Mouse (Mus musculus) embryo, embryonic 9.5 days (tissue): ENCODE results near the gene Rilpl1.
"Not testable (repeated sequence)": the region's sequence is repeated elsewhere in the genome, so short reads cannot be mapped to it uniquely, and the experiment has no call there.

Experiments
- DNase-seq: peaks from one replicate; pipeline ENCODE4 v3.0.0-alpha.2; 2017; ENCODE audit errors: extremely low spot score

Rilpl1 gene

DNA sequence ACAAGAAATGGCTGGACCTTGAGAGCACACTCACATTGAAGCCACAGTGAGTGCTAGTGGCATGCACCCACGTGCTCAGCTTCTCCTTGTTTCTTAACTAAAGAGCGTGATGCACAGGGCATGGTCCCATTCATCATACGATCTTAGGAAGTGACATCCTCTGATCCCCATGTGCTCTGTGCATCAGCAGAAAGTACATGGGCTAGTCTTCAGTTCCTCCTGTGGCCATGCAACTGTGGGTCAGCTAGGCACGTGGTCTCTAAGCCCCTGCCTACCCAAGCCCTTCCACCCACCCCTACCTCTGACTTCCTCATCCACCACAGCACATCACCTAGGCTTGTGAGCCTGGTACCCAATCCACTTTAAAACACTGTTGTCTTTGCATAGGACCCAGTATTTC is 38.6 kb downstream of the Rilpl1 start:
- DNase-seq = no peak

DNA sequence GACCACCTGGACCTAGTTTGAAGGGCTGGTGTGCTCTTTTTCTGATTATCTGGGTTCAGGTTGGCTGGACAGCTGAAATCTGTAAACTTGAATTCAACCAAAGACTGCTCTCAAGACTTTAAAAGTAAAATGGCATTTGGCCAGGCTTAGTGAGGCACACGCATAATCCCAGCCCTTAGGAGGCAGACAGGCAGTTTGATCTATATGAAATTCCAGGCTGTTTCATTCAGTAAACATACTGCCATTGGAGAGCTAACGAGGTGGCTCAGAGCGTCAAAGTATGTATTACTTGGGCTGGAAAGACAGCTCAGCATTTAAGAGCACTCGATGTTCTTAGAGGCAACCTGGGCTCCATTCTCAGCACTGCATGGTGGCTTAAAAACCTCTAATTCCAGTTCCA is 39.5 kb downstream of the Rilpl1 start:
- no peak for DNase-seq

DNA sequence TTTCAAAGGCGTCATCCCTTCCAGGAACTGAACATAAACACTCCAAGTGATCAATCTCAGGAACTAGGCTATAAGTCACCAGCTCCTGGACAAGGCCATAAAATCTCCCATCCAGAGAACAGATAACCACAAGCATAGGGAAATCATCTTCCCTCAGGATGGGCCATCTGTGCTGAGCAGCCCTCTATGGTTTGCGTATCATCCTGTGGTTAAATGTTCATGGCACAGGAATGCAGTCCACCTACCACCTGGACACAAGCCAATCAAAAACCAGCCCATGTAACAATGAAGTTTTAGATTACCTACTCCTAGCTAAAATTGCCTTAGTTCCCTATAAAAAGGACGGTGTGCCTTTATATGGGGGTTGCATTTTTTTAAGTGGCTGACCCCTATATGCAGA is 42.3 kb downstream of the Rilpl1 start:
- DNase-seq = no peak

DNA sequence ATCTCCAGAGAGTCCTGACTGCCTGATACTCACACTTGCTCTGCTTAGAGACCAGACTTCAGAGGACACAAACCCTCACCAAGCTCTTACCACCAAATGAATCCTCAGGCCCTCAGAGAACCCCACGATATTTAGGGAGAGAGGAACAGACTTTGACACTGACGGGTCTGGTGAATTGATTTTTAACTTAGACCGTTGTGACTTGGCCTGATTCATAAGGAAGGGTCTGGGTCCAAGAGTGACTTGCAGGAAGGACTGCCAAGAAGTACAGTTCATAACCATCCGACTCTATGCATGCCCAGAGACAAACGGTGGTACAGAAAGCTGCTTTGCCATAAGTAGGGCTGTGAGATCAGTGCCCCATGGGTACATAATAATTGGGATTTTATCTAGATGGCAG is 45.5 kb downstream of the Rilpl1 start:
- no peak for DNase-seq

DNA sequence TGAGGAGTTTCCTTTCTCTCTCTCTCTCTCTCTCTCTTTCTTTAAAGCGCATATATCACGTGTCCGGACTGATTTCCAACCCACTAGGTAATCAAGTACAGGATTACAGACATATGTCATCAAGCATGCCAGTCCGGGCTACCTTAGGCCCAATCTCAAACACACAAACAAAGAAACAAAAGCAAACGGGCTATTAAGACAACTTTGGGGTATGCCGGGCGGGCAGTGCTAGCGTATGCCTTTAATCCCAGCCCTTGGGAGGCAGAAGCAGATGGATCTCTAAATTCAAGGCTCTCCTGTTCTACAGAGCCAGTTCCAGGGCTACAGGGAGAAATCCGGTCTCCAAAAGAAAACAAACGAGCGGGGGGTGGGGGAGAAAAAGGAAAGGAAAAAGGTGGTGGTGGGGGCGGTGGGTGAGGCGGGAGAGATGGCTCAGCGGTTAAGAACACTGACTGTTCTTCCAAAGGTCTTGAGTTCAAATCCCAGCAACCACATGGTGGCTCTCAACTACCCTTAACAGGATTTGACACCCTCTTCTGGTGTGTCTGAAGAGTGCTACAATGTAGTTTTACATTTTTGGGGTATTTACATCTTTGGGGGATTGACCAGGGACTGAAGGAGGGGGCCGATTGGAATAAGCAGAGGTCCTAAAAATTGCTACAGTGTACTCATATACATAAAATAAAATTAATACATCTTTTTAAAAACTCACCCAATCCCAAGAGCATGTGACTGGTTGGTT is 47.4 kb downstream of the Rilpl1 start:
- no peak for DNase-seq

DNA sequence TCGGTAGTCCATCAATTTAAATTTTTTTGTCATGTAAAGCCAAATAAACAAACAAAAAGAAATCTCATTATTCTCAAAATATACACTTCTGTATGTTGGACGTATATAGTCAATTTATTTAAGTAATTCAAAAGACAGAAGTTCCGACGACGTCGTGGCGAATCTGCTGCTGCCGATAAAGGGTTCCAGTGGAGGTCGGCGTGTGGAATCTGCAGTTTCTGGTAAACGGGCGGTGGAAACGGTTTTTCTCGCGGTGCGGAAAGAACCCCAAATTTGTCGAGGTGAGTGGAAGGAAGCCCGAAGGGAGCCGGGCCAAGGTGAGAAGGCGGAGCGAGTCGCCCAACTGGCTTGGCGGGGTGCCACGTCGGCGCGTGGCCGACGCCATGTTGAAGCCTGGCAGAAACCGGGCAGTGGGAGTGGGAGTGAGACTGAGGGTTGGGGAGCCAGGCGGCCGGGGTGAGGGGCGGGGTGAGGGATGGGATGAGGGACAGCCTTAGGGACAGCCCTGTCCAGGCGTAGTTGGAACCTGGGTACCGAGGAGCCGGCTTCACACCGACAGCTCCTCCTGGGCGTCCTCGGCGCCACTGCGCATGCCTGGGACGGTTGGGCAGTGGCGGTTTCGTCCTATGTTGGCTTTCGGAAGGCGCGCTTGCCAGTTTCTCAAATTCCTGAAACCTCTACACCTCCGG is 48.1 kb downstream of the Rilpl1 start, which contains the start of gene Snrnp35:
Snrnp35 (plus strand) TSS at position 169 of the 689 bp plus-strand sequence.
- DNase-seq = peak; percentile 94

DNA sequence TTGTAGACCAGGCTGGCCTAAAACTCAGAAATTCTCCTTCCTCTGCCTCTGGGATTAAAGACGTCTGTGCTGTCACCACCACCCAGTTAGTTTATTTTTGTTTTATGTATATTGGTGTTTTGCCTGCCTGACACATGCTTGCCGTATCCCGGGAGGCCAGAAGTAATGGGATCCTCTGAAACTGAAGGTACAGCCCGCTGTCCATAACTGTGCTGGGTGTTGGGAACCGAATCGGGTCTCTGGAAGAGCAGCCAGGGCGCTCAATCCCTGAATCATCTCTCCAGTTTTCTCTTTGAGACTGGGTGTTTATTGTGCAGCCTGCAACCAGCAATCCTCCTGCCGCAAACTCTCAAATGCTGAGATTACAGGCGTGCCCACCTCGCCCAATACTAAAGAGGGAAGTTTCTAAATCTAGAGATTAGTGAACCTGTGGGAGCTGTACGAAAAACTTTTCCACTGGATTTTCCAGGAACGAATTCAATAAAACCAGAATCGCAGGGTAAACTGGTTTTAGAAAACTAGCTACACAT is 48.7 kb downstream of the Rilpl1 start:
- no peak for DNase-seq

DNA sequence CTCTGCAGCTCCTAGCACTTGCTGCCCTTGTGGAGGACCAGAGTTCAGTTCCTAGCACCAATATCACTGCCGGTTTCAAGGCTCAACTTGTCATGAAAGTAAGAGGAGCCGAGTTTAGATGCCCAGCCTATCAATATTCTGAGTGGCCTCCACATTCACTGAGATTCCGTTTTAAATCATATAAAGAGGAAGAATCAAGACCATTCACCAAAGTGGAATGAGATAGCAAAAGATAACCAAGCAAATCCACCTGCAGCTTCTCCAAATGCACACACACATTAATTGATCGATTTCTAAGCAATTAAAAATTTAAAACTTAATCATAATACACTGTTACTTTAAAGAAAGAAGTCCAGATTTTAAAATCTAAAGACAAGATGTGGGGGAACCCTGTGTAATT is 49.5 kb downstream of the Rilpl1 start:
- DNase-seq = no peak

DNA sequence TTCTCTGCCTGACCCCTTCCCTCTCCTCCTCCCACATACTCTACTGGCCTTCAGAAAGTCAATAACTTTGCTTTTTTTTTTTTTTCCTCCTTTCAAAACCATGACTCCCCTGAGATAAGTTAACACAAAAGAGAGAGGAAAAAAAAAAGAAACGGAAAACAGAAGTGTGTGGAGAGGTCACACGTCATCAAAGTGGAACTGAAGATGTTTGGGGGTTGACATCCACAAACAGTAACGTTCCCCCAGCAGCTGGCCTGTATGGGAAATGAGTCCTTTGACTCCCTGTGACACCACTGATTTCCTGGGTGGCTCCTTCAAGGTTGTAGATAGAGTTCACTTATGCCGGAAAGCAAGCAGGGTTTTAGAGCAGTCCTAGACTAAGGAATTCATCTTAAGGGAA is 51.1 kb downstream of the Rilpl1 start:
- DNase-seq = no peak

DNA sequence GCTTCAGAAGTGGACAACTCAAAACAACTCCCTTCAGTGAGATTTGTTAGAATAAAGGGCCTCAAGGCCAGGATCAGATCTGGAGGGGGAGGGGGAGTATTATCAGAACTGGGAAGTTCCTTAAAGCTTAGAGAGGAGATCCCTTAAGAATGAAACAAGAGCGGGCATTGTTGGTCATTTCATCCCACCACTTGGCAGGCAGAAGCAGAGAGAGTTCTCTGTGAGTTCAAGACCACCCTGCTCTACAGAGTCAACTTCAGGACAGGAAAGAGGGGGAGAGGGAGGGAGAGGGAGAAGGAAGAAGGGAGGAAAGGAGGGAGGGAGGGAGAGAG is 52.4 kb downstream of the Rilpl1 start:
- no peak for DNase-seq

DNA sequence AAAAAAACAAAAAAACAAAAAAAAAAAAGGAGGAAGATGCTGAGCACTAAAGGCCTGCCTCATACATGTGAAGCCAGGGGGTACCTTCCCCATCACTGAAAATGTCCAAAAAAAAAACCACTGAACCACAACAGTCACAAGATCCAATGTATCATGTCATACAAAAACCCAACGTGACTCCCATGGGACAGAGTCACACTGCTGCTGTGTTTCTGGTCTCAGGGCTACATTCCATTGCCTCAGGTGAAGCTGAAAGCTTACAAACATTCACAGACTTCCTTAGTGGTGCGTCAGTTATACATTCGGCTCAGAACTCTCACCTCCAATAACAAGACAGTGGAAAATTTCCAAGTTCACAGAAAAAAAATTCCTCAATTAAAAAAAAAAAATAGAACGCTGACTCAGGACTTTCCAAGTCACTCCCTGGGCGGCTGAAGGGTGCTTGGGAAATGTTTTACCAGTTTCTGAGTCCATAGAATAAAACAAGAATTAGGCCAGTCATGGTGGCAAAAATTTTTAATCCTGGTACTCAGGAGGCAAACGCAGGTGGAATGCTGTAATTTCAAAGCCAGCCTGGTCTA is 60.5 kb downstream of the Rilpl1 start:
- no peak for DNase-seq

DNA sequence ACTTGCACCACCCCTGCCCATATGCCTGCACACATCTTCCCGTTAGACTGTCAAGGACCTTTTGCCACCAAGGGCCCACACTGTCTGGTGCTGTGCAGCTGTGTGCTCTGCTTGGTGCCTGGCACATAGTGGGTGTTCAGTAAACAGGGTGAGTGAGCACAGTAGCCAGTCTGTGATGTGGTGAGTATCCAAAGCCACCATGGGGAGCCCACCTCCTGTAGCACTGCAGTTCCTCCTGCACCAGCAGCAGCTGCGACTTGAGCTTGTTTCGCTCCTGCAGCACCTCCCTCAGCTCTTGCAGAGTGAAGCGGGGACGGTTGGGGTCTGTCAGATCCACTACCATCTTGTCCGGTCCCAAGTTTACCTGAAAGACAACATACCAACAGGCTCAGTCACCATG is 61.7 kb downstream of the Rilpl1 start:
- DNase-seq = no peak

DNA sequence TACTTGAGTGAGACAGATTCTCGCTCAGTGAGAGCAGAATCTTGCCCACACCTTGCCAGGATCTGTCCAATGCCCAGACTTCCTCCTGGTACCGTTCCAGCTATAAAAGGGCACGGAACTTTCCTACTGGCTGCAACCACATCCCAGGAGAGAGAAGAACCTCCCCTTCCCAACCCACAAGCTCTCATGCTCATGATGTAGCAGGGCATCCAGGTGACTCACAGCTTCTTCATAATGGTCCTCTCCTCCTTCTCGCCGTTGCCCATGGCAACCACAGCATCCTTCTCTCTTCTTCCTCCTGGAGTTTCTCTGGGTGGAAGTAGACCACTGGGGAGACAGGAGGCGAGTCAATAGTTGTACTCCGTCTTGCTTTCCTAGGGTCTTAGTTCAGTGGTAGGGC is 62.8 kb downstream of the Rilpl1 start:
- DNase-seq = no peak

DNA sequence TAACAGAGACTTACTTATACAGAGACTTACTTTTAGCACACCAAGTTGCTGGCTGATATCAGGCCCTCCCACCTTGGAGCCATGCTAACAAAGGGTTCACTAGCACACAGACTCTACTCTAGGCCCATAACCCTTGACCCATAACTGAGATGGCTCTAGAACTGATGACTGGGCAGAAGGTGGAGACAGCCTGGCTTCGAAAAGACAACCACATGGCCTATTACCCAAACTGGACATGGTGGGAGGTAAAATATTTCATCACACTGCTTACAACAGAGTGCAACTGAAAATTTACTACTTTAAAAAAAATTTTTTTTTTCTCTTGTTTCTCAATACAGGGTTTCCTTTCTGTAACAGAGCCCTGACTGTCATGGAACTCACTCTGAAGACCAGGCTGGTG is 63.4 kb downstream of the Rilpl1 start:
- no peak for DNase-seq

DNA sequence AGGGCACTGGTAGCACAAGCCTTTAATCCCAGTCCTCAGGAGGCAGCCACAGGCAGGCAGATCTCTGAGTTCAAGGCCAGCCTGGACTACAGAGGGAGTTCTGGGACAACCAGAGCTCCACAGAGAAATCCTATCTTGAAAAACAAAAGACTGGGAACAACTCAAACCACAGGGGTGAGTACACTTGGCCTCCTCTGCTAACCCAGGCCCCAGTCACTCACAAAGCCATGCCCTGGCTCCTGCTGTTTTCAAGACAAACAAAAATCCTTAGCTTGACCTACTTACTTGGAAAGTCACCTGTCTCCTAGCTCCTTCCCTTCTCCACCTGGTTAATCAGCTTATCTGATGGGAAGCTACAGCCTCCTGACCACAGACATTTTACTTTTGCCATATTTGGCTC is 66.3 kb downstream of the Rilpl1 start:
- DNase-seq = no peak

DNA sequence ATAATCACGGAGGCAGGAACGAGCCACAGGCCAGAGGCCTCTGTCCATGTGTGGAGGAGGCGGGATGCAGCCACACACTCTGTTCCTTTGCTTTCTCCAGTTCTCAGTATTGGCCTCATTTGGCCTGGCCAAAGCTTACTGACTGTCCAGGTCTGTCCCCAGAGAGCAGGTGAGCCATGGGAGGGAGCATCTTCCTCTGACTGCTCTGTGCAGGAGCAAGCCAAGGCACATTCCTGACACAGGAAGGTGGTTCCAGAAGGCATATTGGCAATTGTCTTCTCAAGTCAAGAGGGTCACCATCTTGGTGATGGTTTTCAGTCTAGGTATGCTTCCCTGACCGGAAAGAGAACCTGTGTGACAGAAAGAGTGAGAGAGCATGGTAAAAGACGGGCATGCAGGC is 67.7 kb downstream of the Rilpl1 start:
- DNase-seq = no peak

DNA sequence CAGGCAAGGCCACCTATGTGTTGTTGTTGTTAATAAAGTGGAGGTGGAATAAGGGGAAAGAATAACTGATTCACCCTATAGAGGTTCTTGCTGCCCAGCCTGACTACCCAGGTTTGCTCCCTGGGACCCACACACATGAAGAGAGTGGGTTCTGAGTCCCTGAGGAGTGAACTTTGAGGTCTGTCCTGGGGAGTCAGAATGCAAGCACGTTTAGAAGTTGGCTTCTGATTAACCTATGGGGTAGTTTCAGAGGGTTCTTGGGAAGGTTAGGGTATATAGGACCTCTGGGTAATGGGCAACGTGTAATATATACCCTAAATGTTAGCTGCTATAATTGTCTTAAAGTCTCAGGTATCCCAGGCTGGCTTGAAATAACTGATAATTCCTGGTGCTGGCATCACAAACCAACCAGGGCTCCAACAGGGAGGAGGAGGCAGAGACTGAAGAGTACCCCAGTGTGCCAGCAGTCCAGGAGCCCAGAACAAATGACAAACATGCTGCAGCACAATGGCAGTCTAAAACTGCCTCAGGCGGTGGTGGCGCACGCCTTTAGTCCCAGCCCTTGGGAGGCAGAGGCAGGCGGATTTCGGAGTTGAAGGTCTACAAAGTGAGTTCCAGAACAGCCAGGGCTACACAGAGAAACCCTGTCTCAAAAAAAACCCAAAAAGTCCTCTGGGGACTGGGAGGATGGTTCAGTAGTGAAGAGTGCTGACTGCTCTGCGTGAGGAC is 68.7 kb downstream of the Rilpl1 start:
- DNase-seq = no peak

DNA sequence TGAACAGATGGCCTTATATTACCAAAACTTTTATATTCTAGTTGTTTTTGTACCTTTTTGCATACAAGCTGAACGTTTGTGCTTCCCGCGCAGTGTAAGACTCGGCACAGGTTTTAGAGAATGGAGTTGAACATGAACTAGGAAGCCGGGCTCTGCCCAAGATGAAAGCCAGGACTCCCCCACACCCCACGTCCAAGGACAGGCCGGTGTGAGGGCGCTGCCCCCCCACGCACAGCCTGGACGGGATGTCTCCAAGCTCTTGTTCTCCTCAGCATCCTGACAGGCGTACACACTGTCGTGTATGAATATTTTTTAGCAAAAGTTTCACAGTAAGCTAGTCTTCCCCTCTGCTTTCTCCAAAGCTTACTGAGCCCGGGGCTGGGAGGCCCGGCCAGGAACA is 70.3 kb downstream of the Rilpl1 start:
- DNase-seq = not testable (repeated sequence)

DNA sequence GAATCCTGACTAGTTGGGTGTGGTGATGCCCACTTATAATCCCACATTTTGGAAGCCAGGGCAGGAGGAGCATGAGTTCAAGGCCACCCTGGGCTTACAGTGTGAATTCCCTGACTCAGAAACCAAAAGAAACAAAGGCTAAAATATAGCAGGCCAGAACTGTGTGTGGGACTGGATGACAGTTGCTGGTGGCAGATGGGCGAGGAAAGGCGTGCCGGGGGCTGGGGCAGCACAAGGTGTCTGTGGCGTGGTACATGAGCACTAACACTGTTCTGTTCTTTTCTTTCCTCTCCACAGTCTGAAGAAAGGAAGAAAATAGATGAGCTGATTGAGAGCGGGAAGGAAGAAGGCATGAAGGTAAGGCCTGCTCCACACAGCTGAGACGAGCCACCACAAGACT is 74.4 kb downstream of the Rilpl1 start:
- DNase-seq = no peak

DNA sequence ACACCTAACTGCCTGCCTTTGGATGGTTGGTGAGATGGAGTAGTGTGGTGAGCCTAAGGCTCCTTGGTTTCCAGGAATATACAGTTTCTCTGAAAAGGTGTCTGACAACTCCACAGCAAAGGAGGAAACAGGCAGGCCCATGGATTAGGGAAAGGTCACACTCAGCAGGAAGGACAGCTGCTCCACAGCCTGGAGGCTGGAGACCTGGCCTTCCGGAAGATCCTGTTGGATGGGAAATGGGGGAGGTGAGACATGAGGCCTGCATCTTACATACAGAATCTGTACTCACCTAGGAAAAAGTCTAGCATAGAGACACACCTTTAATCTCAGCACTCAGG is 77.1 kb downstream of the Rilpl1 start:
- DNase-seq = no peak

DNA sequence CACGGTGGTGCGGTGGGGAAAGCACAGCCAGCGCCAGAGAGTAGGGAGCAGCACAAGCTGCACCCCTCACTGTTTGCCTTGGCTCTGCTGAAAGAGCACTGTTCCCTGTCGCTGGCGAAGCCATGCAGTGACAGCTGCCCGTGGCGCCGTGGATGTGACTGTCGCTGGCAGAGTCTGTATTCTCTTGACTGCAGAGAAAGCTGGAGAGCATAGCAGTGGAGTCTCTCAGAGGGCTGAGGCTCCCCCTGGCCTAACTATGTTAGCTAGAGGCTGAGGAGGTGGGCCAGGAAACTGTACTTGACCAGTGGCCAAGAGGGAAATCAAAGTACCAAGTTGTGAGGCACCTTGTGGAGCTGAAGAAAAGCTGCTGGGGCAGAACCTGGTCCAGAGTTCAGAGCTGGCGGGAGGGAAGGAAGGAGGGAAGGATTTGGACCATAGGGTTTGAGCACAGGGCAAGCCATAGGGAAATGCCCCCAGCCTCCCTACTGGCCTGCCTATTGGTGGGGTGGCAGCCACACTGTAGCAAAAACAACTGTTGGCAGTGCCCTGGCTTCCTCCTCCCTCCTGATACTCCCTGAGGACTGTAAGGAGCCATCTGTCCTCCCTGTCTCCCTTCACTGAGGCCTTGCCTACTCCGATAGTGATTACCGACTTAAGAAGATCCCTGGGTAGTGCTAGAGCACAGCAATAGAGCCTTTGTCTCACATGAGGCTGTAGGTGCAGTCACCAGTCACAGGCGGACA is 77.7 kb downstream of the Rilpl1 start:
- DNase-seq = no peak
